Mouse (Mus musculus) embryonic facial prominence, embryonic 12.5 days (tissue): ENCODE results near the gene Six2. TPM values are rescaled to one million over a fixed set of nuclear protein-coding genes. Genes with fewer than 3 reads are reported as not detected.

Experiments
- ATAC-seq: fragments of 200-750 bp; cut with Nextera tagmentation; 2 replicates; pipeline ENCODE4 v1.8.0; 2017; ENCODE audit not compliant: insufficient number of reproducible peaks, insufficient read depth, low FRiP score, low TSS enrichment
- H3K27ac ChIP-seq: fragments of 300-500 bp; sonication (generic); 2 replicates; pipeline ENCODE4 v1.5.1; 2016; ENCODE audit warnings: mild to moderate bottlenecking
- H3K27me3 ChIP-seq: fragments of 300-500 bp; sonication (generic); 2 replicates; pipeline ENCODE4 v1.6.1; 2016; ENCODE audit warnings: mild to moderate bottlenecking, moderate library complexity
- H3K36me3 ChIP-seq: fragments of 300-500 bp; sonication (generic); 2 replicates; pipeline ENCODE4 v1.6.1; 2016; ENCODE audit warnings: mild to moderate bottlenecking
- H3K4me1 ChIP-seq: fragments of 300-500 bp; sonication (generic); 2 replicates; pipeline ENCODE4 v1.6.1; 2016
- H3K4me2 ChIP-seq: fragments of 300-500 bp; sonication (generic); replicated peaks from 2 replicates; pipeline ENCODE4 v1.6.1; 2016; ENCODE audit warnings: mild to moderate bottlenecking, moderate library complexity
- H3K4me3 ChIP-seq: fragments of 300-500 bp; sonication (generic); 2 replicates; pipeline ENCODE4 v1.5.1; 2016; ENCODE audit warnings: mild to moderate bottlenecking
- H3K9ac ChIP-seq: fragments of 300-500 bp; sonication (generic); 2 replicates; pipeline ENCODE4 v1.6.1; 2016; ENCODE audit warnings: mild to moderate bottlenecking, moderate library complexity
- H3K9me3 ChIP-seq: fragments of 300-500 bp; sonication (generic); 2 replicates; pipeline ENCODE4 v1.6.1; 2016; ENCODE audit warnings: mild to moderate bottlenecking, moderate library complexity
- WGBS: fragments of 180-500 bp; shearing (Covaris S2); methylation state at CpG from one replicate; pipeline ENCODE4 v1.1.7; 2016; 5-methylcytosine and 5-hydroxymethylcytosine counted together
- polyA plus RNA-seq: library from polyadenylated mRNA; unstranded; fragments of >200 nt; fragmentation: Nextera tagmentation; extraction: Ambion mirVana; gene quantifications from 2 replicates; pipeline ENCODE4 v1.2.1, GENCODE M21; 2016

The Six2 gene
- polyA plus RNA-seq, result 33.2 and 38.0 TPM in 2 replicates

DNA sequence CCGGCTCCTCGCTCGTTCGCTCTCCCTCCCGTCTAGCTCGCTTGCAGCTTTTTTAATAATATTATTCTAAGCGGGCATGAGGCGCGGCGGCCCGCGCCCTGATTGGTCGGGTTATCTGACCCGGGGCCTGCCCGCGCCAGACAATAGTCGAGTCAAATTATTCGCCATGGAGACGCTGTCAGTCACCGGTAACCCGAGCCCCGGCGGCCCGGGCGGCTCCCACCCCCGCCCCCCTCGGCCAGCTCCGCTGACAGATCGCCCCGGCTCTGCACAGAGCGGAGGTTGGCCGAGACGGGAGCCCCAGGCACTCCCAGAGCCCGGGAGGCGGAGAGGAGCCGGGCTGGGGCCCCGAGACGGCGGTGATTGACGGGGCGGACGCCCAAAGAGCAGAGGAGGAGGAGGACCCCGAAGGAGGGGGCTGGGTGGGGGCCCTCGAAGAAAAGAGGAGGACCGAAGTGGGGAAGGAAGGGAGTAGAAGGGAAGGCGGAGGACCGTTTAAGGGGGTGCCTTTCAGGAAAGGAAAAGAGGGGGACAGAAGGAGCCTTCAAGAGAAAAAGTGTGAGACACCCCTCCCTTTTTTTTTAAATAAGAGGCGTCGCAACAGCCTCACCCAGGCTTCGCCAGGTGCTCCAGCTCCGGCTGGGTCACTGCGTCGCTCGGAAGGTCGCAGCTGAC lies at the start of gene Six2:
Gene Six2, minus strand, starts transcription at position 39 of the 675 bp plus-strand sequence.
- Histone ChIP-seq H3K4me2 (peak within 1 kb of the TSS; percentile 59), H3K4me3 (peak within 1 kb of the TSS; percentile 59), H3K4me1 (peaks cover 34% of the 10 kb centered on the region), H3K9me3 (no peaks in the 10 kb centered on the region), H3K9ac (peak within 1 kb of the TSS; percentile 96), H3K27me3 (peaks cover 36% of the 10 kb centered on the region), H3K27ac (peak within 1 kb of the TSS; percentile 95), H3K36me3 (peaks cover 12% of the 10 kb centered on the region; the same call in 1 of the 2 replicates)
- ATAC-seq, result peak; percentile 98
- WGBS, result under 1% methylated on average over 55 of the region's 55 CpGs

GRCm38 (mm10) chr17:85737090-85737780 lies 49.2 kb upstream of the Six2 start:
- Histone ChIP-seq H3K4me2 (peak overlapping the region; percentile 10; the same call in 1 of the 2 replicates), H3K4me3 (no peak overlapping the region), H3K9ac (no peak overlapping the region), H3K4me1 (peaks cover 15% of the 10 kb centered on the region), H3K27me3 (peaks cover 5% of the 10 kb centered on the region; the same call in 1 of the 2 replicates), H3K36me3 (no peaks in the 10 kb centered on the region), H3K9me3 (no peaks in the 10 kb centered on the region), H3K27ac (peak overlapping the region; percentile 58; the same call in 1 of the 2 replicates)
- 16% methylated on average over 16 of the region's 19 CpGs for WGBS
- peak; percentile 74 for ATAC-seq

DNA sequence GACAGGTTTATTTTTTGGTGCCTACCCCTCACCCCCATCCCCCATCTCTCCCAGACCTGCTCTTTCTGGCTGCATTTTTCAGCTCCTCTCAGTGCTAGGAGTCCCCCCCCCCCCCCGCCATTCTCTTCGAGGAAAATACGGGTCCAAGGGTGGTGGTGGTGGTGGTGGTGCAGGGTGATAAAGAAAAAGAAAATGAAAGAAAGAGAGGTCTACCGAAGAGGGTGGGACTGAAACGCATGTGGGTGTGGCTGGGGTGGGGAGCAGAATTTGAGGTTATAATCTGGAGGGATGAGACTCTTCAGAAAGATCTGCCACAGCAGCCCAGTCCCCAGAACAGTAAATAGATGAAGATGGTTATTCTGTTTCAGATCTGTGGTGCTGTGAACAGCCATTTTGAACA lies 43.3 kb upstream of the Six2 start:
- no peak overlapping the region for H3K4me2 ChIP-seq
- no peak for ATAC-seq
- peaks cover 5% of the 10 kb centered on the region; the same call in 1 of the 2 replicates for H3K27me3 ChIP-seq
- H3K27ac ChIP-seq, result no peak overlapping the region
- H3K4me1 ChIP-seq, result peaks cover 1% of the 10 kb centered on the region; the same call in 1 of the 2 replicates
- H3K9ac ChIP-seq, result no peak overlapping the region
- 87% methylated on average over 5 of the region's 5 CpGs for WGBS
- no peaks in the 10 kb centered on the region for H3K36me3 ChIP-seq
- no peak overlapping the region for H3K4me3 ChIP-seq
- H3K9me3 ChIP-seq, result no peaks in the 10 kb centered on the region

- Histone ChIP-seq H3K9me3 (no peaks in the 10 kb centered on the region), H3K4me2 (no peak overlapping the region), H3K9ac (no peak overlapping the region), H3K4me1 (no peaks in the 10 kb centered on the region), H3K36me3 (no peaks in the 10 kb centered on the region), H3K27me3 (peaks cover 5% of the 10 kb centered on the region; the same call in 1 of the 2 replicates), H3K27ac (no peak overlapping the region), H3K4me3 (no peak overlapping the region)
- no peak for ATAC-seq
- 86% methylated on average over 12 of the region's 12 CpGs for WGBS
Measured at GRCm38 (mm10) chr17:85730231-85731015, 42.3 kb upstream of the Six2 start.

DNA sequence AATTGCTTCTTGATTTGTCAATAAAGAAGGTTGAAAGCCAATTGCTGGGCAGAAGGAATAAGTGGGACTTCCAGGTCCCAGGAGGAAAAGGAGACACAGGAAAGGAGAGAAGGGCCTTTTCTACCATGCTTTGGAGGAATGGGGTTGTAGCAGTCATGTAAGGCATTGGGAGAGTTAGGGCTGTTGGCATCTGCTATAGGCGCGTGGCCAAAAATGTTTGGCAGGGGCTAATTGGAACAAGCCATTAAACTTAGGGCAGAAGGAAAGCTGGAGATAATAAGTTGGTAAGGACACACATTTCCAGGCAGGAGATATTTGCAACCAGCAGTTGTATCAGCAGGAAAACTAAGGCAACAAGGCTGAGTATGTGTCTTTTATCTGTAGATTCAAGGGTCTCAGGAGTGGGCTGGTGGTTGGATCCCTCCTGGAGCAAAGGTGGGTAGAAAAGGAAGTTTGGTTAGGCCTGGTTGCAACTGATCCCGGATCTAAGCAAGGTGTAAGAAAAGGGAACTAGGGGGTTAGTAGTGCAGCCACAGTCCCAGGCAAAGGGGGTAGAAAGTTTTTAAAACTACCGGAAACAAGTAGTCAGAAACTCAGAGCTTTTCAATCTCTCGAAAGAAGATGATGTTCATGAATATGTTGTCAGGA lies 40.1 kb upstream of the Six2 start:
- Histone ChIP-seq H3K4me2 (no peak overlapping the region), H3K27ac (no peak overlapping the region), H3K4me3 (no peak overlapping the region), H3K36me3 (no peaks in the 10 kb centered on the region), H3K4me1 (no peaks in the 10 kb centered on the region), H3K9ac (no peak overlapping the region), H3K27me3 (no peaks in the 10 kb centered on the region), H3K9me3 (no peaks in the 10 kb centered on the region)
- no peak for ATAC-seq
- 89% methylated on average over 5 of the region's 5 CpGs for WGBS

DNA sequence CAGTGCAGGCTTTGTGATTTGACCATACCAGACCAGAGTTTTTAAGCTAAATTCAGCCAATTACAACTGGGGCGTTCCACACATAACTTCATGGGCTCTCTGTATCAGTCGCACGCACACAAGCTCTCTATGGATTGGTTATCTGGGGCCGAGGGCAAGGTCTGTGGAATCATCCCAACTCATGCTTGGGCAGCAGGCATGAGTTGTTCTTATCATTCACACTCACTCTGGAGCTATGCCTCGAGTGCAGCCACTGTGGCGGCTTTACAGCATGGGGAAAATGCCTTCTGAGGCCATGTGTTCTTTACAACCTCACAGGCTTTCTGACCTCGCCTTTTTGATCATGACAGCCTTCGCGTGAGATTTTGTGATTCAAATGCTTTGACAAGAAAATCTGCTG lies 37.9 kb upstream of the Six2 start:
- no peak overlapping the region for H3K9ac ChIP-seq
- H3K27me3 ChIP-seq, result no peaks in the 10 kb centered on the region
- H3K27ac ChIP-seq, result no peak overlapping the region
- 91% methylated on average over 9 of the region's 9 CpGs for WGBS
- H3K36me3 ChIP-seq, result no peaks in the 10 kb centered on the region
- no peak for ATAC-seq
- H3K4me2 ChIP-seq, result no peak overlapping the region
- H3K4me3 ChIP-seq, result no peak overlapping the region
- H3K4me1 ChIP-seq, result no peaks in the 10 kb centered on the region; the same call in 1 of the 2 replicates
- no peaks in the 10 kb centered on the region for H3K9me3 ChIP-seq

GRCm38 (mm10) chr17:85723166-85723565 lies 35.1 kb upstream of the Six2 start:
- no peak for ATAC-seq
- Histone ChIP-seq H3K4me3 (no peak overlapping the region), H3K4me1 (peaks cover 3% of the 10 kb centered on the region; the same call in 1 of the 2 replicates), H3K27me3 (no peaks in the 10 kb centered on the region), H3K9ac (no peak overlapping the region), H3K27ac (no peak overlapping the region), H3K9me3 (no peaks in the 10 kb centered on the region), H3K36me3 (no peaks in the 10 kb centered on the region), H3K4me2 (no peak overlapping the region)
- WGBS, result 82% methylated on average over 5 of the region's 5 CpGs

DNA sequence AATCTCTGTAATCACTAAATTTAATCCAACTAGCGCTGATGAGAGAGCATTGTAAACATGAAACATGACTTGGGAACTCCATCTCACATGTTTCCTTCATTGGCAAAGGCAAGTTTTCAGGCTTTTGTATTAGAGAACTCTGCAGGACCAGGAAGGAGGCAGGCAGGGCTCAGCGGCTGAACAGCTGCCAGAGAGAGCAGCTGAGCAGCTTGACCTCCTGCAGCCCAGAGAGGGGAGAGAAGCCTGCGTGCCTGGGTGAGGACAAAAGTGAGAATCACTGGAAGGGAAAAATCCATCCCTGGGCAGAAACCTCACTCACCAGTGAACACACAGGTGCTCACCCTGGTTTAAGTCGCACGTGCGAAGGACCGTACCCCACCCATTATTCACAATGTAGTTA lies 29.2 kb upstream of the Six2 start:
- ATAC-seq, result no peak
- 46% methylated on average over 7 of the region's 7 CpGs for WGBS

GRCm38 (mm10) chr17:85715784-85716183 lies 27.7 kb upstream of the Six2 start:
- ATAC-seq, result no peak
- Histone ChIP-seq H3K27me3 (0 out of 2 replicates have a peak, but pooled peaks cover 5% of the 10 kb centered on the region), H3K4me2 (no peak overlapping the region), H3K27ac (no peak overlapping the region), H3K9ac (no peak overlapping the region), H3K4me3 (no peak overlapping the region), H3K4me1 (peaks cover 26% of the 10 kb centered on the region), H3K36me3 (no peaks in the 10 kb centered on the region), H3K9me3 (no peaks in the 10 kb centered on the region)
- 64% methylated on average over 11 of the region's 11 CpGs for WGBS

More for the DNA sequence above, 29.2 kb upstream of the Six2 start:
- H3K36me3 ChIP-seq, result no peaks in the 10 kb centered on the region
- H3K9ac ChIP-seq, result no peak overlapping the region
- H3K4me1 ChIP-seq, result peaks cover 26% of the 10 kb centered on the region
- peak overlapping the region; percentile 5; the same call in 1 of the 2 replicates for H3K4me2 ChIP-seq
- H3K9me3 ChIP-seq, result no peaks in the 10 kb centered on the region
- H3K27me3 ChIP-seq, result 0 out of 2 replicates have a peak, but pooled peaks cover 5% of the 10 kb centered on the region
- H3K4me3 ChIP-seq, result no peak overlapping the region
- H3K27ac ChIP-seq, result peak overlapping the region; percentile 41; the same call in 1 of the 2 replicates

DNA sequence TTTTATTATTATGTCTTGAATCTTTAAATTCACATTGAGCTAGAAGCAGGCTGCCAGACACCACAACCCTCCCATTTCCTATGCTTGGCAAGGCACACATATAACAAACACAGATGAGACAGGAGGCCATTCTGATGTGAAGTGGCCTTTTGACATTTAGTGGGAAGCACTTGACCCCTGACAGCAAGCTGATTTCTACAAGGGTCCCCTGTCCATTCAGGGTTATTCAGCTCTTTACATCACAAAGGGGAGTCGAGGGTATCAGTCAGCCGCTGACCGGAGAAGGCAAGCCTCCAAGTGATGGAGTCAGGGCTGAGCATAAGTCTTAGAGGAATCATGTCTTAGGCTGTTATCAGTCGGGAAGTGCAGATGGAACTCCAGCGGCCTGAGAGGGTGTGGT lies 26.3 kb upstream of the Six2 start:
- Histone ChIP-seq H3K4me3 (no peak overlapping the region), H3K9ac (no peak overlapping the region), H3K4me1 (peaks cover 26% of the 10 kb centered on the region), H3K27ac (no peak overlapping the region), H3K4me2 (no peak overlapping the region), H3K27me3 (0 out of 2 replicates have a peak, but pooled peaks cover 5% of the 10 kb centered on the region), H3K9me3 (no peaks in the 10 kb centered on the region), H3K36me3 (no peaks in the 10 kb centered on the region)
- ATAC-seq, result no peak
- WGBS, result 63% methylated on average over 5 of the region's 5 CpGs

DNA sequence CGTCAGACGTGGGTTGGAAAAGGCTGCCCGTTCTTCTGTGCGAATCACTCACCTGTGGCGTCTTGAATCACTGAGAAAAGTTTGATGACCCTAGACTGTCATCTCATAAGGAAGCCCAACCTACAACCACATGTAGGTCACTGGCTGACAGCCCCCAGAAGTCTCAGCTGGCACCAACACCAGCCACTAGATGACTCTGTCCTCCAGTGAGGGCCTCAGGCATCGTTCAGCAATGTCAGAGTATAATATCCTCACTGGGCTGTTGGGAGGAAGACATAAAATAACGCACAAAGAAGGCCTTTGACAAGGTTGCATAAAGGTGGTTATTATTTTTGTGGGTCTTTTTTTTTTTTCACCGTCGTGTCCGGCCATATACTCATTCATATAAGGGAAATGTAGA lies 24.8 kb upstream of the Six2 start:
- Histone ChIP-seq H3K27me3 (0 out of 2 replicates have a peak, but pooled peaks cover 5% of the 10 kb centered on the region), H3K27ac (no peak overlapping the region), H3K4me1 (peaks cover 22% of the 10 kb centered on the region), H3K9me3 (no peaks in the 10 kb centered on the region), H3K4me3 (no peak overlapping the region), H3K36me3 (no peaks in the 10 kb centered on the region), H3K9ac (no peak overlapping the region), H3K4me2 (no peak overlapping the region)
- no peak for ATAC-seq
- WGBS, result 85% methylated on average over 10 of the region's 10 CpGs
